Mouse (Mus musculus): ENCODE results near the gene Cldn11.

Gene Cldn11

DNA sequence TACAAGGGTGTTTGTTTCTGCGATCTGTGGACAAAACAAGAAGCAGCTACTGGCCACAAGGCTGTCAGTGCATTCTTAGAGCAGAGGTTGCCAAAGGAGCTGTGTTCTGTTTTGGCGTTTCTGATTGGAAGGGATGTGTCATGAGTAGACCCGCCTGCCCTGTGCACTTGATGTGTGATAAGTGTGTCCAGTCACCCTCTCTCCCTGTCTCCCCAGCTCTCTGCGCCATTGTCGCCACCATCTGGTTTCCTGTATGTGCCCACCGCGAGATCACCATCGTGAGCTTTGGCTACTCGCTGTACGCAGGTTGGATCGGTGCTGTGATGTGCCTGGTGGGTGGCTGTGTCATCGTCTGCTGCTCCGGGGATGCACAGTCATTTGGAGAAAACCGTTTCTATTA, 13.1 kb downstream of the Cldn11 start:
- DNase-seq, result no peak

DNA sequence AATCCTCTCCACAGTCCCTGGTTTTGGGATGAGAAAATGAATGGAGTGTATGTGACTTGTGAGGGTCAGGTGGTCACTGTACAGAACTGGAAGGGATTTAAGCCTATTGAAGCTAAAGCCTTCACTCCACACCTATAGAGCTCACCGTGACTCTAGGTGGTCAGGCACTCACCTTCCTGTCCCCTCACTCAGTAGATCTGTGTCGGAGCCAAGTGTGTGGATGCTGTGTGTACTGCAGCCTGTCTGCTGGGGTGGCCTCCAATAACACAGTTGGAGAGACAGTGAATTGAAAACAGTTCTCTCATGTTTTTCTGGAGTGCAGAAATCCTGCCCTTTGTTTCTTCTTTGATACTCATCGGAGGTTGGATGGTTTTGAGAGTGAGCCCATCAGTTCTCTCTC, 16.1 kb downstream of the Cldn11 start:
- no peak for DNase-seq

DNA sequence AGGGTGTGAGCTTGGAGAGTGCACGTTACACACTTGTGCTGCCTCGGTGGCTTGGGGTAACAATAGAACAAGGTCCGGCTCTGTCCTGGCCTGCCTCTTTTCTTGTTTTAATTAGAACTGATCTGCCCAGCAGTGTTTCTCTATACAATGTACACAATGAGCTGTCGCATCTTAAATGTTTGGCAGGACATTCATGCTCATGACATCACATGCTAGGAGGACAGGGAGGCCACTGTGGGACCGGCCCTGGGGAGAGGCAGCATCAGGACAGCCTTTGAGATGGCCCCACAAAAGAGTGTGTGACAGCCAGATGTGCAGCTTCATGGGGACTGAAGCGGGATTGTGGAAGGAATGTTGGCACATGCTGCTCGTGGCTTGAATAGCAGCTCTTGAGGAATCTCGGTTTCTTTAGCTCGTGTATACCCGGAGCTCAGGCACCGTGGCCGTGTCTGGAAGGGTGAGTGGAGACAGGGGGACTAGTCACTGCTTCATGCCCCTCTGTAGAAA, 16.7 kb downstream of the Cldn11 start:
- no peak for DNase-seq

DNA sequence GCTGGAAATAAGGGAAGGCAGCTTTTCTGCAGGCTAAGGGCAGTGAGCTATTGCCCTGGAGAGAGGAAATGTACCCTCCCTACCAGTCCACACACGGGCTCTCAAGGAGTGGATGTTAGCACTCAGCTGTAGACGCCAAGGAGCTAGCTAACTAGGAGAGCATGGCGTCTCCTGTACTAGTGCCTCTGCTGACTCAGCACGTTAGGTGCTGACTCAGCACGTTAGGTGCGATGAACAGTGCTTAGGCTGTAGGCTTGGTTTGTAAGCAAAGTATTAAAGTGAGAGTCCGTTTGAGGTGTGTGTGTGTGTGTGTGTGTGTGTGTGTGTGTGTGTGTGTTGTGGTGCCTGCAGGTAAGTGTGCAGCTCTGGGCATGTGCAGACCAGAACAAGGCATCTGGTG, 40.6 kb downstream of the Cldn11 start:
- no peak for DNase-seq

DNA sequence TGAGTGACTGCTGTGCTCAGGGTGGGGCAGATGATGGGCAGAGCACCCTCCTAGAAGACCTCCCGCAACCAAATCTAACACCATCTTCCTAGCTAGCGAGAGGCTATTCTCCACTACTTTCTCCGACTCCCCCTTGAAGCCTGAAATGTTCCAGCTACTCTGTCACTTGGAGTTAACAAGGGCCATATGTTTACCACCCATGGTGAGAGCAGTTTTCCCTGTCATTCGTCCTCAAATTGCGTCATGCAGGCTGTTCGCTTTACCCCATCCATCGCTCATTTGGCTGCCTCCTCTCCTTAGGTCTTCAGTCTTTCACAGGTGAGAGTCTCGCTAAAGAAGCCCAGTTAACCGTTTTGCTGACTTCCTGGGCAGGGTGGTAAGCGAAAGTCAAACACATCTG, 41.7 kb downstream of the Cldn11 start:
- no peak for DNase-seq

DNA sequence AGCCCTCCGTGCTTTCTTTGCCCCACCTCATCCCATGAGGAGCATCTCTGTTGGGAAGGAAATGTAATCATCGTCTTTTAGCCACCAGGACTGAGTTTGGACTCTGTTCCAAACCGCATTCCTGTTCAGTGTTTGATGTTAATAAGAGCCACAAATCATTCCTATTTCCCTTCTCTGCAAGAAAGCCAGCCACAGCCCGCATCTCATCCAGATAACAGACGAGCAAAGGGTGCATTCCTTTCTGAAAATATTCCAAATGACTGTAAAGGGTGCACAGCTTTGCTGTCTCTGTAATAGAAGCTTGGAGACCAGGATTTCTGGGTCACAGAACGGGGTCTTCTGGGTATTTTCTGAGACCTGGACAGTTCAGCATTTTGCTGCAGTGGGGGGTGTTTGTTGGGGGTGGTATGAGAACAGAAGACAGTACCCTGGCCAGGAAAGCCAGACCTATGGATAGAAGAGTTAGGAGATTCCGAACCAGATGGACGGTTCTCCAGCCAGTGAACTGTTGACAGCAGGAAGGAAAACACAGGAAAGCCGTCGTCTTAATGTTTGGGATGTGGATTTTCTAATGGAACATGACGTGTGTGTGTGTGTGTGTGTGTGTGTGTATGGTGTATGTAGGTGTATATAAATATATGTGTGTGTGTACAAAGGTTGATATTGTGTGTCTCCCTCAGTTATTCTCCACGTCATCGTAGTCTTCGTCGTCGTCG, 49.6 kb downstream of the Cldn11 start:
- no peak for DNase-seq

DNA sequence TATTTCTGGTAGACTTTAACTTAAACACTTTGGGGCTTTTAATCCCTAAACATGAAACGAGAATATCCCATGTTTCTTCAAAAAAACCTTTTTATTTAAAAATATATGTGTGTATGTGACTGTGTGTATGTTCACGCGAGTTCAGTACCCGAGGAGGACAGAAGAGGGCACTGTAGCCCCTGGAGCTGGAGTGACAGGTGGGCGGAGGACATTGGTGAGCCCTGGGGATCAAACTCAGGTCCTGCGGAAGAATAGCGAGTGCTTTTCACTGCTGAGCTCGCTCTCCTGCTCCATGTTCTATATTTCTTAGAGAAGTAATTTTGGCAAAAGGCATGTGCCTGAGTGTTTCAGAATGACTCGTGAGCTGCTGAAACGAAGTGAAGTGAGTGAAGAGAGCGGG, 54.2 kb downstream of the Cldn11 start:
- DNase-seq, result no peak

DNA sequence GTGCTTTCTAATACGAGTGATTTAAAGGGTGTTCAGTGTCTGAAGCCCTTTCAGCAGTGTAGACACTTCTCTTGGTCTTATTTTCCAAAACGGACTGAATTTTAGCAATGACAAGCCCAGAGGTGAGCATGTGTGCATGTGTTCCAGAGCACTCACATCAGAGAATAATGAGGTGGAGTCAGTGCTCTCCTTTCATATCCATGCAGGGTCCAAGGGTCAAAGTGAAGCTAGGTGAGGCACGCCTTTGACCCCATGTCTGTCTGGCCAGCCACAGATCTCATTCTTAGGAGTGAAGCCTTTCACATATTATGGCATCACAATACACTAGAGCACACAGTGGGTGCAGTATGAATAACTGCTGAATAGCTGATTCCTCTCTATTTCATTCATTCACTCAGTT, 55.4 kb downstream of the Cldn11 start:
- no peak for DNase-seq

DNA sequence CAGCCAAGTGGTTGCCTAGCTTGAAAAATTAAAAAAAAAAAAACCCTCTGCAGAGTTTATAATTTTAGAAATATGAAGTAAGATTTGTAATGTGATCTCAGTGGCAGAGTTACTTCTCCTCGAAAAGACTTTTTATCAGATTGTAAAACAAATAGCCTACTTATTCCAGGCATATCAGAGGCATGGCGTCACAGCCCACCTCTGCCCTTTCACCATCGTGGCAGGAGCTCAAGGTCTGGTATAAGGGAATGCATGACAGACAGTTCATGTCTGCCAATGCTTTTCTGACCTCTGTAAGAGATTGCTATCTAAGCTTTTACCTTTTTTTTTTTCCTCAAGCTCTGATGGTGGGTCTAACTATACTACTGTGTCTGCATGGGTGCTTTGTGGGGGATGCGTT, 58.3 kb downstream of the Cldn11 start:
- DNase-seq, result no peak

DNA sequence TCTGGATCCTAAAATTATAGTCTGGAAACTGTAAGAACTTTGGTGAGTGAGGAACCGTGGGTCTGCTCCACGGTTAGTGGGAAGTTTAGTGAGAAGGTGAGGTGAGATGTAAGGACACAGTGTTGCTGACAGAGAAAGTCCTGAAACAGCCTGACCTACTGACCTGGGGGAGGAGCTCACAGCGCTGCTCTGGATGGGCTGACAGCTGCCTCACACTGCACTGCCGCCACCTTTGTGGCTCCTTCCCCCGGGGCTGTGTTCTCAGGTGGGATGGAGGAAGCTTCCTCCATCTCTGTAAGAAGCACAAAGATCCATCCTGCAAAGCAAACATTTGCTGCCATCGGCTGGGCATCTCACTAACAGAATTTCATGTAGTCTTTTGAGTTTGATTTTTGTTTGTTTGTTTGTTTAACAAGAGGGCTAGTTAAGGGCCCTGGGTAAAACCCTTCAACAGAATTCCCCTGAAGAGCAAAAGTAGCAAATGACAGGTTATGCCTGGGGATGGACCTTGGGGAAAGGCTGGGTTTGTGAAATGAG, 58.8 kb downstream of the Cldn11 start:
- no peak for DNase-seq

DNA sequence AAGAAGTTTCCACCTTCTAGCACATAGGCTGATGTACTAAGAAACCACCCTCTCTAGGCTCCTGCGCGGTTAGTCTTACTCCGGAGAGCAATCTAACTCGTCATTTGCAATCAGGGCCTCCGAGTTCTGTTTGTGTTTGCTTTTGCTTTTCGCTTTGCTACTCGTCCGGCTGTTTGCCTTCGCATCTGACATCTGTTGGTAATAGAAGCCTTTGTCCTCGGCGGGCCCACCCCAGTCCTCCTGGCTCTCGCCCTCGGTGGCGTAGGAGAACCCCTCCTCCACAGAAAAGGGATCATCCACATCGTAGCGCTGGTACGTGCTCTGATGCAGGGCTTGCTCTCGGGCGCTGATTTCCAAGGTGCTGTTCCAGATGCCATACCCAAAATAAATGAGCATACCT, 59.3 kb downstream of the Cldn11 start:
- no peak for DNase-seq

DNA sequence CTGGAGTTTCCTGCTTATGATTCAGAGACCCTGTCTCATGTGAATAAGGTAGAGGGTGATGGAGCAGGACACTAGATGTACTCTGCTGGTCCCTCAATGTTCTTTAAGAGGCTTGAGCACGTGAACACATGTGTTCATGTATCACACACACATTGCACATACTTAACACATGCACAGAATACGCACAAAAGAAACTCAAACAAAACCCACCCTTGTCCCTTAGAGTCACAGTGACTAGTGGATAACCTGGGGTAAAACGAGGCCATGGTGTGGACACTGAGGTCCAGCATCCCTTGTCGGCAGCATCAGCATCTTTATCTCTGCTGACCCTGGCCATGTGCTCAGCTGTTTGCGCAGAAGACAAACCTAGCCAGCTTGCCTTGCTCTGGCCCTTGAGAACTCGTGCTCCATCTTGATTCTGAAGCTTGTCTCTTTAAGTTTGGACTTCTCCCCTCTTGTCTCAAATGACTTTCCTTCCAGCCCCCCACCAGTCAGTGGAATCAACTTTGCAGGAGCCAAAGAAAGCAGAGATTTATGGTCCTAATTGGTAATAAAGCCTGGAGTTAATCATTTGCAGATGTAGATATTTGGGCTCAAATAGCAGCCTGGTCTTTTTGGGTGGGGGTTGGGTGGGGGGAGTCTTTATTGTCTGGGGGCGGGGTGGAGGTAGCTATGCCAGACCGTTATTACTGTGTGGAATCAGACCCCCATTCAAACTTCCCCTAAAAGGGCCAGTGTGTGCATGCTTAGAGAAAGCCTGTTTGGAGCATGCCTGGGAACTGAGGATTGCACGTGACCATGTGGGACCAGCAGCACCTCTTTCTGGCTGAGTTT, 62.7 kb downstream of the Cldn11 start:
- DNase-seq, result no peak

DNA sequence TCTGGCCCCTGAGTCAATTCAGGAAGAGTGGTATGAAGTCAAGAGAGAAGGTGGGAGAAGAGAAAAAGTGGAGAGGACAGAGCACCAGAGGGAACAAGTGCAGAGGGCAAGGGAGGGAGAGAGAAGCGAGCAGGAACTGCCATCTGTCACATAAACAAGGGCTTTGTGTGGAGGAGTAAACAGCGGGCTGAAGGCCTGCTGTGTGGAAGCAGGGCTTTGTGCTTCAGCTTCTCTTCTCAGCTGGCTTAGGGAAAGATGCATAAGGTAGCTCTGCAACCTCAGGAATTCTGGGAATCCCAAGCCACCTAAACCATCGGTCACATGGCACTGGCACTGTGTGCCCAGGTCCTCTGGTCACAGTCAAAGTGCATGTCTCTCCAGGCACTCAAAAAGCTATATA, 64.1 kb downstream of the Cldn11 start:
- DNase-seq, result peak; percentile 85
